Mouse (Mus musculus) heart, adult 11 months (tissue): ENCODE measurements at regions not wholly inside any gene's neighbourhood (a gene's known extent, or its start where the extent isn't known, plus 50 kb on each side); places are given as distances from the start of the nearest gene placed in this dataset.
A peak's percentile ranks its signal among the peaks of the same experiment; 100 is the strongest.

Experiments used
- DNase-seq: peaks from one replicate; pipeline ENCODE4 v3.0.0; 2022

DNA sequence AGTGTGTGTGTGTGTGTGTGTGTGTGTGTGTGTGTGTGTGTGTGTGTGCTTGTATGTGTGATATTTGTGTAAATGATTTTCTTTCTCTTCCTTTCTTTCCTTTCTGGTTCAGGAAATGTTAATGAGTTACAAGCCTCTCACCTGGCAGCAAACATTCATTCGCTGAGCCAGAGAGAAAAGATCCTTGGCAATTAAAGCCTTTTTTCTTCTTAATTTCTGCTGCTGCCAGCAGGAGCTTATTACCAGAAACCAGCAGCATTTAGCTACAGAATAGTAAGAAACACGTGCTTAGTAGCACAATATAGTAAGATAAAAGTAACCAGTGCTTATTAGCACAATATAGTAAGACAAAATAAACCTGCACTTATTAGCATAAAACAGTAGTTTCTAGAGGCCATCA, 1050.0 kb upstream of the Pabpc4l start:
- DNase-seq = no peak

DNA sequence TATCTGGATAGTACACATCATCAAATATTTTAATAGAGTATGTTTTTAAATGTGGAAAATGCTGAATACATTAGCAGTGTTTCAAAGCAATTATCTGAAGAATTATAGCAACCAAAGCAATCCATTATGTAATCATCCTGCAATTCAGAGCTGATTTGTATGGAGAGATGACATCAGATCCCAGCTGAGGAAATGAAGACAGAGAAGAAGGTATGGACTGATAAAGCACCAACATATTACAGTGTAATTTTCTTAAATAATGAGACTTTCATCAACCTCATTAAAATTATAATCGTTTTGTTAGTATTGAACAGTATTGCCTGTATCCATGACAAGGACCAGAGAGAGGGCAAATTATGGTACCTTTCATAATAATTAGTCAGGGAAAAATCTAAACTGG, 1023.3 kb upstream of the Pabpc4l start:
- no peak for DNase-seq

DNA sequence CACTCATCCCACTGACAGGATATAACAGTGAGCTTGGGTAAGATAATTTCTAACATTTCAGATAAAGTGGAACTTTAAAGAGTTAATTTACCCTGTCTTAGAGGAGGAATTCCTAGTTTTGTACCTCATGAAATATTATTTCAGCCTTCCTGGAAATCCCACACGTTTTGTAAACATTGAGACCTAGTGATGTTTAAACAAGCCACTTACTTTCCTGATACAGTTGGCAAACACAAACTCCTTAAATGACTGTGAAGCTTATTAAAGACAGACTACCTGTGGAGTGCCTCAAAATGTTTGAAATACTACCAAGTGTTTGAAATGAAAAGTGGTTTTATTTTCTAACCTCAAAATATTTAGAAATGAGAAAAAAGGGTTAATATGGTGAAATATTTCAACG, 1021.8 kb upstream of the Pabpc4l start:
- DNase-seq = no peak

DNA sequence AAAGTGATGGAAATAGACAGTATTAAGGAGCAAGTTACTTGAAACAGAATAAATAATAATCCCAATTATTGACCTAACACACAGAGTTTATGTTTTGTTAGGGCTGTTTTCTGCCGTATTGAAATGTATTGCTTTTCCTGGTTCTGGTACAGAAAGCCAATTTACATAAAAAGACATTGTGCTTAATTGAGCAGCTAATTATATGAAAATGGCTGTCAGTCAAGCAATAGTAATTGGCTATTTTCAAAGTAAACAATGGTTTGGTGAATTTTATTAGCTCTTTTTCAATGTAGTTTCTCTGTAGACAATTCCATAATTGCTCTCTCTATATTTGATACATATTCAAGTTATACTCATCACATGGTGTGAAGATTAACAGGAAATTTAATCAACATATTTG, 1015.5 kb upstream of the Pabpc4l start:
- no peak for DNase-seq

DNA sequence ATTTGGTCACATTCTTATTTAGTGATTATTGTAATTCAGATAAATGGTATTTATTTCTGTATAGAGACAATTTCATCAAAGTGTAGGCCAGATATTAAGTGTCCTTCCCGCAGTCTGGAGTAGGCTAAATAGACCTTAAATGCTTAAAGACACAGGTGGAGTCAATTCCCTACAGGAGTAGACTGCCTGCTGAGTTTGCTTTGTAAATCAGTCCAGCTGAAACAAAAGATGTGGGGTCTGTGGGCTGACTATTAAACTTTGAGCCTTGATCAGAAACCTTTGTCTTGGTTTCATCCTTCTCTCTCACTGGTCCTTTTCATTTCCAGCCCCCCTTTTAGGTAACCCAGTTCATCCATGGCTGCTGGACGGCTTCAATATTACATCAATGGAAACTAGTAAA, 1002.0 kb upstream of the Pabpc4l start:
- DNase-seq = peak; percentile 13

DNA sequence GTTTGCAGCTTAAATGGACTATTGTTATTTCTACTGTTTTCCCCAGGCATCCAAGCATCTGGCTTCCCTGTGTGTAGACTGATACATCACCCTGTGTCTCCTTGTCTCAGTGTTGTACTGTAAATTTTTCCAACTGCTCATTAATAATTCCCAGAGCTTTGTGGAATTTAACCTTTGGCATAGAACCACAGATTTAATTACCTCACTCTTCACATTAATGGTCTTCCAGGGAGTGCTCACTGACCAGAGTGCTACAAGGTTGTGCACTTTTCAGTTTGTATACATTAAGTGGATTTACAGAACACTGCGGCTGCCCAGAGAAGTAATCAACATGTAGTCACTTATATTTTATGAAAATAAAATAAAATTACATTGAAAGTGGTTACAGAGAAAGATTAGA, 992.4 kb upstream of the Pabpc4l start:
- no peak for DNase-seq

DNA sequence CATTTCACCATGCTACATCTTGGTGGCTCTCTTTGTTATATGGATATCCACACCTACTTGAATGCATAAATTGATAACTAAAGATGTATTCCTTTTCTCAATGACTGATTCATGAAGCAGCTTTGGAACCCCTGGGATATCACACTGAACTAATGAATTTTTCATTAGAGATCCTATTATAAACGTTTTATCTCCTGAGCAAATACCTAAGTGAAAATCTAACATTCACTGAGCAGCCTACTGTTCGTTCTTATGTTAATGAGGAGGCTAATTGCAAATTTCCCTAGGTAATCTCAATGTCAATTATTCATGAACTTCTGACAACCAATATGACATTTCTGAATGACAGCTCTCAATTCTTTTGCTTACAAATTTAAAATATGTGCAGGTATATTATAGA, 987.5 kb upstream of the Pabpc4l start:
- DNase-seq = no peak

DNA sequence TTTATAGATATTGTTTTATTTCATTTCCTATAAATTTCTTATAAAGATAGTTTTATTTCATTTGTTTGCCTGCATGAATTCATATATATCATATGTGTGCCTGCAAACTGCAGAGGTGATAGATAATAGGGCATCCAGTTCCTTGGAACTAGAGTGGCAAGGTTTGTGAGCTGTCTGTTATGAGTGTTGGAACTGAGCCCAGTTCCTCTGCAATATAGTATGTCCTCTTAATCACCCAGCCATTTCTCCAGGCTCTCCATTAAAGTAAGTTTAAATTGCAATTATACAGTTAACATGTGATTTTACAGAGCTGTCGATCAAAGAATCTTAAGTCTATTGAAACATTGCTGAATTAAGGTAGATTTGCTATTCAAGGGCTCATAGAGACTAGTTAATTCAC, 976.5 kb upstream of the Pabpc4l start:
- DNase-seq = no peak
